Mouse (Mus musculus): ENCODE data around the gene Farp1. TPM values are rescaled to one million over a fixed set of nuclear protein-coding genes. Genes with fewer than 3 reads are reported as not detected.
A peak's percentile ranks its signal among the peaks of the same experiment; 100 is the strongest.
"Not testable (repeated sequence)": the region's sequence is repeated elsewhere in the genome, so short reads cannot be mapped to it uniquely, and the experiment has no call there.

The Farp1 gene
- total and polyA plus RNA-seq, 2 experiments = 4.2 to 8.6 TPM

DNA sequence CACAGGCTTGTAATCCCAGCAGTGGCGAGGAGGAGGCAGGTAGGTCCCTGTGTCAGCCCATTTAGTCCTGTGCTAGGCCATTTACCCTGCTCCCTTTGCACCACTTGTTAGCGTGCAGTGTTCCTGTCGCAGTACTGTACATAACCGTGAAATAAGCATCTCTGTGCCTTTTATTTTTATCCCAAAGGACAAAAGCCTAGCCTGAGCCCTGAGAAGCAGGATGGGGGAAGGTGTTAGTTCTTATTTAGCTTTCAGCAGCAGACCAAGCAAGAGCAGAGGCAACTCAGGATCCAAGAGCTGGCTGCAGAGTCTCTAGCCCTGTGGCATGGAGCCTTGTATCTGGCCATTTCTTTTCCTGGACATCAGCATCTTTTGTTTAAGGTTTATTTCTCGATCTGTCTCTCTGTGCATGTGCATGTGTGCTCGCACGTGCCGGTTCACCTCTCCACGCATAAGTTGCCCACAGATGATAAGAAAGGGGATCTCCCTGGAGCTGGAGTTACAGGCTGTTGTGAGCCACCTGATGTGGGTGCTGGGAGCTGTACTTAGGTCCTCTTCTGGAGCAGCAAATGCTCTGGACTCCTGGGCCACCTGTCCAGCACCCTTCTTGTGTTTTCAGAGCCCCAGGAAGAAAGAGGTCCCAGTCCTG is 11.4 kb downstream of the Farp1 start:
- TF ChIP-seq POLR2A (IDR thresholded peaks at IDR 0.05; ENCODE audit: extremely low read depth, insufficient read depth, low read length) = no peak
- no peak overlapping the region for H3K27ac ChIP-seq (replicated peaks; ENCODE audit: insufficient read depth, low read depth, low read length)
- no peak overlapping the region for H3K4me3 ChIP-seq (ENCODE audit: insufficient read depth, low read depth, low read length)
- H3K4me1 ChIP-seq (ENCODE audit: control insufficient read depth, insufficient read depth, low read length) = no peaks in the 10 kb centered on the region; the same call in 1 of the 2 replicates
- H3K27me3 ChIP-seq (ENCODE audit: control insufficient read depth, insufficient read depth, low read length) = no peaks in the 10 kb centered on the region
- no peak for DNase-seq (ENCODE audit: extremely low read depth, low read depth, low spot score)
- H3K36me3 ChIP-seq (ENCODE audit: control insufficient read depth, insufficient read depth, low read length) = no peaks in the 10 kb centered on the region
- H3K9ac ChIP-seq (ENCODE audit: low read depth, low read length) = no peak overlapping the region
- peaks cover 58% of the 10 kb centered on the region for H3K79me2 ChIP-seq (ENCODE audit: control insufficient read depth, insufficient read depth, low read length)
- 90% methylated on average over 9 of the region's 9 CpGs for WGBS

DNA sequence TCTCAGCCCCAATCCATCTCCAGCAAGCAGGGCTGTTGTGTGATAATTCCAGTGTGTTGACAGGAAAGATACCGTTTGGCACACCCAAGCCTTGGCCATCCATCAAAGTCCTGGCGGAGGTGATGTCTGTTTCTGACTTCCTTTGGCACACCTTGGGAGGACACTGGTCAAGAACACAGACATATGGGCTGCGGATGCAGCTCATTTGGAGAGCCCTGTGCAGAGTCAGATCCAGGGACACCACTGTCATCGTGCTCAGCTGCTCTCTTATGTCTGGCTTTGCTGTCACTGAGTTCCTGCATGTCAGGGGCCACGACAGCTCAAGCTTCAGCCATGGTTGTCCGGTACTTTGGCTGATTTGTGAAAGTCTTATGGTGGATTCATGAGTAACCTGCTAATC is 12.8 kb downstream of the Farp1 start:
- no peak overlapping the region for H3K4me3 ChIP-seq (ENCODE audit: insufficient read depth, low read depth, low read length)
- no peaks in the 10 kb centered on the region for H3K36me3 ChIP-seq (ENCODE audit: control insufficient read depth, insufficient read depth, low read length)
- H3K27me3 ChIP-seq (ENCODE audit: control insufficient read depth, insufficient read depth, low read length) = no peaks in the 10 kb centered on the region
- no peak overlapping the region for H3K9ac ChIP-seq (ENCODE audit: low read depth, low read length)
- no peak overlapping the region for H3K27ac ChIP-seq (replicated peaks; ENCODE audit: insufficient read depth, low read depth, low read length)
- H3K79me2 ChIP-seq (ENCODE audit: control insufficient read depth, insufficient read depth, low read length) = peaks cover 57% of the 10 kb centered on the region
- DNase-seq (ENCODE audit: extremely low read depth, low read depth, low spot score) = no peak
- peaks cover 6% of the 10 kb centered on the region for H3K4me1 ChIP-seq (ENCODE audit: control insufficient read depth, insufficient read depth, low read length)
- WGBS = 71% methylated on average over 6 of the region's 6 CpGs
- TF ChIP-seq POLR2A (IDR thresholded peaks at IDR 0.05; ENCODE audit: extremely low read depth, insufficient read depth, low read length) = no peak
- no peak for TF ChIP-seq CTCF (IDR thresholded peaks at IDR 0.05; ENCODE audit: low read depth, low read length)

DNA sequence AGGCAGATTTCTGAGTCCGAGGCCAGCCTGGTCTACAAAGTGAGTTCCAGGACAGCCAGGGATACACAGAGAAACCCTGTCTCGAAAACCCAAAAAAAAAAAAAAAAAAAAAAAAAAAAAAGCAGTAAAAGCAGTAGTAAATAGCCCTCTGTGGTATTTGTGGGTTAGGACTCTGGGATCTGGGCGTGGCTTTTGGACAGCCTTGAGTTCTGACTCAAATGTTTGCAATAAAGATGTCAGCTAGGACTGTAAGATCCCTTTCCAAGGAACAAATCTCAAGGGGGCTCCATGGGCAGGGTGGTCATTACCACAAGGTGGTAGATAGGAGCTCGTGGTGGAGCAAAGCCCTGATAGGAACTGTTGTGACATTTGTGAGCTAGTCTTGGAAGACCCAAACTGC is 16.0 kb downstream of the Farp1 start:
- not testable (repeated sequence) for H3K9ac ChIP-seq (ENCODE audit: low read depth, low read length); H3K27me3 ChIP-seq (ENCODE audit: control insufficient read depth, insufficient read depth, low read length); H3K4me3 ChIP-seq (ENCODE audit: insufficient read depth, low read depth, low read length); H3K36me3 ChIP-seq (ENCODE audit: control insufficient read depth, insufficient read depth, low read length); H3K27ac ChIP-seq (replicated peaks; ENCODE audit: insufficient read depth, low read depth, low read length); DNase-seq (ENCODE audit: extremely low read depth, low read depth, low spot score)
- H3K79me2 ChIP-seq (ENCODE audit: control insufficient read depth, insufficient read depth, low read length) = peaks cover 41% of the 10 kb centered on the region; the same call in 1 of the 2 replicates
- WGBS = 100% methylated on average over 3 of the region's 4 CpGs
- peaks cover 14% of the 10 kb centered on the region for H3K4me1 ChIP-seq (ENCODE audit: control insufficient read depth, insufficient read depth, low read length)

DNA sequence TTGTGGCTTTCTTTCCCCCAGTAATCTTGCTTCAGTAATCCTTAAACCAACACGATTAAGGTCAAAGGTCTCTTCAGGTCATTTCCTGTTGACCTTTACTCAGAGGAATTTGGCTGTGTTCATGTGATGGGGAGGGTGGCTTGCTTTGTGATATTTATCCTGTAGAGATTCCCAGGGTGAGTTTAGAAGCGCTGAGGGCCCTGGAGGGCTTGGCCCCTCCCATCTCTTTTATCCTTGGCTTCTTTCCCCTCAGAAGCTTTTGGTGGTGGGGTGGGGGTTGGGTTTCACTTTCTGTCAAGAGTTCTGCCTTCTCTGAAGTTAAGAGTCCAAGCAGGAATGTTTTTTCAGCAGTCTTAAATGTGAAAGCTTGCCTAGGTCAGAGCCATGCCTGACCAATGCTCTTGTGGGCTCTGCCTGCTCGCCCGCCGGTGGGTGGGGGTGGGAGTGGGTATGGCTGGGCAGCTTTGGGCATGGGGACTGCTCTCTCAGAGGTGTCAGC is 18.1 kb downstream of the Farp1 start:
- H3K4me3 ChIP-seq (ENCODE audit: insufficient read depth, low read depth, low read length) = peak overlapping the region; percentile 55

DNA sequence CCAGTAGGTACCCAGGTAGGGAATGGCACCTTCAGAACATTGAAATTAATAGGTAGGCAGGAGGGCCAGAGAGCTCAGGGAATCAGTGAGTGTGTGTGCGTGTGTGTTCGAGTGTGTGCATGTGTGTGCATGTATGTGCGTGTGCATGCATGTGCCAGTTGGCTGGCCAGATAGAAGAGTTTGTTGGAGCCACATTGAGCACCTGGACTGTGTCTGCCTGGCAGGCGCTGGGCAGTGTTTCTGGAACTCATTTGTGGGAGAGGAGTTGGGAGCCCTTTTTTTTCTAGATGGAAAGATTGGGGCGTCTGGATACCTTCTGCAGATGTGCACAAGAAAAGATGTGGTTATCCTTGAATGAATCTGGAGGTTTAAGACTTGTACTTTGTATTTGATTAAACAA is 19.1 kb downstream of the Farp1 start:
- Histone ChIP-seq H3K9ac (ENCODE audit: low read depth, low read length) (no peak overlapping the region), H3K27ac (replicated peaks; ENCODE audit: insufficient read depth, low read depth, low read length) (no peak overlapping the region), H3K79me2 (ENCODE audit: control insufficient read depth, insufficient read depth, low read length) (peaks cover 33% of the 10 kb centered on the region), H3K4me1 (ENCODE audit: control insufficient read depth, insufficient read depth, low read length) (peaks cover 14% of the 10 kb centered on the region), H3K36me3 (ENCODE audit: control insufficient read depth, insufficient read depth, low read length) (no peaks in the 10 kb centered on the region), H3K27me3 (ENCODE audit: control insufficient read depth, insufficient read depth, low read length) (no peaks in the 10 kb centered on the region), H3K4me3 (ENCODE audit: insufficient read depth, low read depth, low read length) (no peak overlapping the region)
- DNase-seq (ENCODE audit: extremely low read depth, low read depth, low spot score) = no peak
- WGBS = 93% methylated on average over 5 of the region's 5 CpGs
- TF ChIP-seq POLR2A (IDR thresholded peaks at IDR 0.05; ENCODE audit: extremely low read depth, insufficient read depth, low read length) = no peak
- no peak for TF ChIP-seq CTCF (IDR thresholded peaks at IDR 0.05; ENCODE audit: low read depth, low read length)

More for the DNA sequence above, 18.1 kb downstream of the Farp1 start:
- peak overlapping the region; percentile 94 for H3K27ac ChIP-seq (replicated peaks; ENCODE audit: insufficient read depth, low read depth, low read length)
- H3K4me1 ChIP-seq (ENCODE audit: control insufficient read depth, insufficient read depth, low read length) = peaks cover 14% of the 10 kb centered on the region
- 4% methylated on average over 5 of the region's 5 CpGs for WGBS
- H3K36me3 ChIP-seq (ENCODE audit: control insufficient read depth, insufficient read depth, low read length) = no peaks in the 10 kb centered on the region
- TF ChIP-seq CTCF (IDR thresholded peaks at IDR 0.05; ENCODE audit: low read depth, low read length) (no peak), POLR2A (IDR thresholded peaks at IDR 0.05; ENCODE audit: extremely low read depth, insufficient read depth, low read length) (no peak)
- H3K27me3 ChIP-seq (ENCODE audit: control insufficient read depth, insufficient read depth, low read length) = no peaks in the 10 kb centered on the region
- peak overlapping the region; percentile 72 for H3K9ac ChIP-seq (ENCODE audit: low read depth, low read length)
- peaks cover 34% of the 10 kb centered on the region for H3K79me2 ChIP-seq (ENCODE audit: control insufficient read depth, insufficient read depth, low read length)
- DNase-seq (ENCODE audit: extremely low read depth, low read depth, low spot score) = peak; percentile 96

DNA sequence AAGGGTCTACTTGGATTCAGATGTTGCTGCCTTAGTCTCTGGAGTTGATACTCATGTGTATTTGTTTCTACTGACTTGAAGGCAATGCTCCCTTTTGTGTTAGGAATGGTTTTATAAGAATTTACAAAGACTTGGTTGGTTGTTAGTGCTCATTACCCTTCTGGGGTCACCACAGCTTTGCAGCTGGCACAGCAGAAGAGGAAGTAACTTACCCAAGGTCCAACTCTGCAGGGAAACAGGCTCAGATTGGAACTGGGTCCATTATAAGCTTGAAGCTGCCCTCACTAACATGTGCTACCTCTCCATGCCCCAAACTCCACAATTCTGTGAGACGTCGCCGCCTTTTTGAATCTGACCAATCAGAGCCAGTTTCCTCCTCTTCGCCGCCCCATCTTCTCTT is 22.8 kb downstream of the Farp1 start:
- DNase-seq (ENCODE audit: extremely low read depth, low read depth, low spot score) = no peak
- Histone ChIP-seq H3K27ac (replicated peaks; ENCODE audit: insufficient read depth, low read depth, low read length) (no peak overlapping the region), H3K9ac (ENCODE audit: low read depth, low read length) (no peak overlapping the region), H3K36me3 (ENCODE audit: control insufficient read depth, insufficient read depth, low read length) (no peaks in the 10 kb centered on the region), H3K79me2 (ENCODE audit: control insufficient read depth, insufficient read depth, low read length) (peaks cover 39% of the 10 kb centered on the region), H3K4me1 (ENCODE audit: control insufficient read depth, insufficient read depth, low read length) (peaks cover 8% of the 10 kb centered on the region), H3K4me3 (ENCODE audit: insufficient read depth, low read depth, low read length) (no peak overlapping the region), H3K27me3 (ENCODE audit: control insufficient read depth, insufficient read depth, low read length) (no peaks in the 10 kb centered on the region)
- TF ChIP-seq POLR2A (IDR thresholded peaks at IDR 0.05; ENCODE audit: extremely low read depth, insufficient read depth, low read length) (no peak), CTCF (IDR thresholded peaks at IDR 0.05; ENCODE audit: low read depth, low read length) (no peak)
- WGBS = 99% methylated on average over 5 of the region's 5 CpGs
